Mouse (Mus musculus): ENCODE results near the gene Gap43.
"Not testable (repeated sequence)": the region's sequence is repeated elsewhere in the genome, so short reads cannot be mapped to it uniquely, and the experiment has no call there.

The Gap43 gene

GRCm38 (mm10) chr16:42294056-42294455 is 46.4 kb downstream of the Gap43 start:
- no peak for DNase-seq

DNA sequence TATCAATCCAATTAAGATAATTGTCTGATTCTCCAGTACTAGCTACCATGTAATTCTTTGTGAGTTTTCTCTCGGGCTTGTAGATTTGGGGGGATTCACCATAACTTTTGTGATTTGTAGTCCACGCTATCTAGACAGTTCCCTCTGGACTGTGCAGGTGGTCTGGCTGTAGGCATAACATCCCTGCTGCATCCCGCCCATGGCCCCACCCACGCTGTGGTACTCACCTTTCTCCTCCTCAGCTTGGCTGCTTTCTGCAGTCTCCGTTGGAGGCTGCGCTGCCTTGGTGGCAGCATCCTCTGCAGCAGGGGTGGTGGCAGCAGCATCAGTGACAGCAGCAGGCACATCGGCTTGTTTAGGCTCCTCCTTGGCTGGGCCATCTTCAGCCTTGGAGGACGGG is 48.9 kb downstream of the Gap43 start:
- no peak for DNase-seq

- no peak for DNase-seq
Measured at GRCm38 (mm10) chr16:42284005-42284404, 56.4 kb downstream of the Gap43 start.

- no peak for DNase-seq
Measured at GRCm38 (mm10) chr16:42277713-42278112, 62.7 kb downstream of the Gap43 start.

DNA sequence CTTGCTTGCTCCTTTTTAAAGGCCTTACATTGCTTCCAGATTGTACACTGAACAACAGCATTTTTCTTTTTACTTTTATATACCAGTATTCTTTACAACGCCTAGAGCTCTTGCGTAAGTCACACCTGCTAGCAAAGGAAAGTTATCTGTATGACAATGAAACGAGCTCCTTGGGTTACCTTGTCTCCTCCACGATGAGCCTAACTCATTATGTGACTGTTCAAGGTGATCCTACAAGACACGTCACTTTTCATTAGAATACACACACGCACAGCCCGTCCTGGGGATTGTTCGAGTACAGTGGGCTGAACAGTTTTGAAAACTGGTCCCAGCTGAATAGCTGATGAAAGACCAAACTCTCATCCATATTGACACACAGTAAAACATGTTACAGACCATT is 63.2 kb downstream of the Gap43 start:
- DNase-seq: no peak

- peak; percentile 25 to 38 for DNase-seq
Measured at GRCm38 (mm10) chr16:42276216-42277141, 64.0 kb downstream of the Gap43 start.

GRCm38 (mm10) chr16:42275518-42276215 is 64.8 kb downstream of the Gap43 start:
- DNase-seq: no peak

DNA sequence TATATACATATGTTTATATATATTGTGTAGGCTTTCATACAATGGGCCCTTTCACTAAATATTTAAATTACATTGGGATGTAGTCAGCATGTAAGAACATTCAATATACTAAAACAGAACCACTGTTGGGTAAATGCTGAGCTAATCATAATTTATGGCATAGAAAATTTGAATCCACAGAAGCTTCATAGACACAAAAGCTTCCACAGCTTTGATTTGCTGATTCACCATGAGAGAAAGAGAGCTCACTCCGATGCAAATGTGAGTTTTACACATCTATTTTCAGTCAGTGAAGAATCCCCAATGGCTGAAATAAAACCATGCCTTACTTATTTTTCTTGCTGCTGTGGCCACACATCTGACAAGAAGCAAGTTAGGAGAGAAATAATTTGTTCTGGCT is 69.2 kb downstream of the Gap43 start:
- no peak for DNase-seq

DNA sequence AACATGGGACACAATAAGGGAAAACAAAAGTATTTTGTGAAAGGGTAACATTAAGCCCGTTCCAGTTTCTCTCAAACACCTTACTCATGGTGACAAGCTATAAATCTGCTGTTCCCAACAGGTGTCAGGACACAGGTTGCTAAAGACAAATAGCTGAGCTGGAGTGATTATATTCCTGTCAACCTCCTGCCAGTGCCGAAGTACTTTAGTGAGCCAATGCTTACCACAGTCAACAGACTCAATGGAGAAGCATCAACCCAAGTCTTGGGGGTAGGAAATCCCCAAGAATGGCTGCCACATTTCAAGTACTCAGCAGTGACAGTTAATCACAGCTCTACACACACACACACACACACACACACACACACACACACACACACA is 70.9 kb downstream of the Gap43 start:
- no peak for DNase-seq

GRCm38 (mm10) chr16:42268843-42269586 is 71.4 kb downstream of the Gap43 start:
- no peak for DNase-seq

- no peak for DNase-seq
Measured at GRCm38 (mm10) chr16:42265185-42265584, 75.3 kb downstream of the Gap43 start.

DNA sequence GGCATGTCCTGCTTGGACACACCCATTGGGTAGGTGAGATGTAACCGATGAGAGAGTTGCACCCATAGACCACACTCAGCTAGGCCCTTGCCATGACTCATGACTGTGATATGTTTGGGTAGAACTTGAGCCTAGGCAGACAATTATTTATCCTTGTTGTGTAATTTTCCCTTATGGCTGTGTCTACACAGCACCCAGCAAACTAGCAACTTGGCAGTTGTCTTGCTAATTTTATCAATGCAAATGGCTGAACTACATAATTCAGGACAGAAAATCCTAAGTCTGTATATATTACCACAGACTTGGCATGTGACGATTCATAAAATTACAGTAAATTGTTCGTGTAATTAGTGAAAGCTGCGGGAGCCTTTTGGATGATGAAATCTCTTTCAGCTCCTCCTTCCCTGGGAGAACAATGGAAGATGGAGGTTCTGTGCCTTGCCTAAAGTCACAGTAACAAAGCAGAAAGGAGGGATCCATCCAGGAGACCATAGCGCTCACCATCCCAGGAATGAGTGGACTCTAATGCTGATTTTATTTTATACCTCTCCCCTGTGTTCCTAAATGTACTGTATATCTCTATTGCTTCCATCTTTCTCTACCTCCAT is 77.4 kb downstream of the Gap43 start:
- DNase-seq: no peak

- no peak for DNase-seq
Measured at GRCm38 (mm10) chr16:42255693-42256092, 84.8 kb downstream of the Gap43 start.

DNA sequence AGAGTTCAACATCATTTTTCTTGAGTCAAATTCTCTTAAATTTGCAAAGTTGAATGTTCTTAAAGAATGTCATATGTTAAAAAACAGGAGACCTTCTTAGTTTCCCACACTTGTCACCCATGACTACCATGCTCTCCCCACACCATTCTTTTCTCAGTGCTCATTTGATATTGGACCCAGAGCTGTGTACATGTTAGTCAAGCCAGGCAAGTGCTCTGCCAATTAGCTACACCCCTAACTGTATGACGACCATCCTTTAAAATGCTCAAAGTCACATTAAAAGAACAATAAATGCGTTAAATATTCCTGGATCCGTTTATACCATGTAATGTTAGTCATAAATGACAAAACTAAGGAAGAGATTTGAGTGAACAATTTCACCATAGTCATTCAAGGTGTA is 85.2 kb downstream of the Gap43 start:
- DNase-seq: no peak

DNA sequence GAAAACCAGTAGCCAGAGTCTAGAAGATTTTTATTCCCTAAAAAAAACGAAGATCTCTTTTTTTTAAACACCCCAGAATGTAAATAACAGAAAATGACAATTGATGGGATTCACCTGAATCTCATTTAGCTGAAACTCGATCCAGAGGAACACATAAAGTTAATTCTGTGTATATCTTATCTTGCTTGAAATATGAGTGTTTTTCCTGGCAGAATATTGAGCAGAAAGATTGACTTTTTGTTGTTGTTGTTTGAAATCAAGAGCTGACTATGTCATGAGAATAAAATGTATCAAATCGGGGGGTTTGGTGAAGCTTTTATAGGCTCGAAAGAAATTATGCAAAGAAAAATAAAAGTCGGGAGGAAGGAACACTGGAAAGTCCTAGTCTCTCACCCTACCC is 88.2 kb downstream of the Gap43 start:
- DNase-seq: no peak

- not testable (repeated sequence) for DNase-seq
Measured at GRCm38 (mm10) chr16:42244121-42244520, 96.3 kb downstream of the Gap43 start.

- no peak for DNase-seq
Measured at GRCm38 (mm10) chr16:42231306-42231705, 109.1 kb downstream of the Gap43 start.
